Mouse (Mus musculus) spleen, adult 2 months (tissue): ENCODE data around the gene Lyrm2. TPM values are rescaled to one million over a fixed set of nuclear protein-coding genes. Genes with fewer than 3 reads are reported as not detected.

Experiments used
- DNase-seq, 2 experiments: peaks; one replicate each; pipeline versions ENCODE4 v3.0.0 to v3.0.0-alpha.2; 2012 to 2021; ENCODE audit warnings: low spot score in 2 of 2, low read depth in 1 of 2
- H3K27ac ChIP-seq: fragments of 200-500 bp; 2 replicates; pipeline ENCODE4 v1.5.1; 2012; ENCODE audit warnings: low read length, inconsistent platforms; ENCODE audit not compliant: insufficient read depth
- H3K27me3 ChIP-seq: fragments of 200-500 bp; 2 replicates; pipeline ENCODE4 v1.6.1; 2012; ENCODE audit warnings: mild to moderate bottlenecking, moderate library complexity, low read length, inconsistent platforms; ENCODE audit not compliant: control insufficient read depth, insufficient read depth
- H3K36me3 ChIP-seq: fragments of 200-500 bp; 2 replicates; pipeline ENCODE4 v1.6.1; 2012; ENCODE audit warnings: mild to moderate bottlenecking, low read length, inconsistent platforms; ENCODE audit not compliant: control insufficient read depth, insufficient read depth
- H3K4me1 ChIP-seq: fragments of 200-500 bp; 2 replicates; pipeline ENCODE4 v1.6.1; 2011; ENCODE audit warnings: inconsistent platforms; ENCODE audit not compliant: control insufficient read depth, insufficient read depth, insufficient read length
- H3K4me3 ChIP-seq: fragments of 200-500 bp; 2 replicates; pipeline ENCODE4 v1.5.1; 2011; ENCODE audit warnings: mild to moderate bottlenecking, inconsistent platforms; ENCODE audit not compliant: insufficient read depth, insufficient read length; ENCODE audit errors: extremely low read depth
- CTCF ChIP-seq: fragments of 200-500 bp; IDR thresholded peaks from 2 replicates; pipeline ENCODE4 v1.5.1; 2011; ENCODE audit warnings: mild to moderate bottlenecking, inconsistent platforms; ENCODE audit not compliant: insufficient read depth, insufficient read length, insufficient replicate concordance; ENCODE audit errors: extremely low read depth
- POLR2A ChIP-seq: fragments of 200-500 bp; IDR thresholded peaks from 2 replicates; pipeline ENCODE4 v1.6.1; 2011; ENCODE audit warnings: low read depth, low read length, inconsistent platforms
- WGBS: fragments of 180-500 bp; shearing (Covaris S2); methylation state at CpG from one replicate; pipeline ENCODE4 v1.1.7; 2018; 5-methylcytosine and 5-hydroxymethylcytosine counted together
- polyA plus RNA-seq: library from polyadenylated mRNA; depleted of rRNA; stranded (reverse); fragments of >200 nt; gene quantifications from 2 replicates; pipeline ENCODE4 v1.2.3, GENCODE M21; 2012; rRNA removed

Lyrm2 gene
- polyA plus RNA-seq, 1 experiment: 4.3 TPM

DNA sequence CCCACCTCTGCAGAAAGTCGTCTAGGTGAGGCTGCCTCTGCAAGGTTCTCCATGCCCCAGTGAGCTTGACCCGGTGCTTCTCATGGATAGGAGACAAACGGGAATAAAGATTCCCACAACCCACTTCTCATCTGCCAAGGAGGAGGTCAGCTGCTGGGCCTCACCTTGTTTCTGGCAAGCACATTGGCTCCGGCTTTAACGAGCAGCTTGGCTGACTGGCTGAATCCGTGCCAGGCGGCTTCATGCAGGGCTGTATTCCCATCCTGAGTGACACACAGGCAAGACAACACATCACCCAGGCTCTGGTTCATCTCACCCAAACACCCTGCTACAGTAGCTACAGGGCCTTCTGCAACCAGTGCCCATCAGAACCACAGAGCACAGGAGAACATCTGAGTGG, 26.9 kb downstream of the Lyrm2 start:
- Histone ChIP-seq H3K27ac (no peak overlapping the region), H3K27me3 (no peaks in the 10 kb centered on the region), H3K4me3 (no peak overlapping the region), H3K4me1 (no peaks in the 10 kb centered on the region), H3K36me3 (no peaks in the 10 kb centered on the region)
- WGBS: 91% methylated on average over 7 of the region's 7 CpGs
- no peak for DNase-seq
- TF ChIP-seq POLR2A (no peak), CTCF (no peak)

DNA sequence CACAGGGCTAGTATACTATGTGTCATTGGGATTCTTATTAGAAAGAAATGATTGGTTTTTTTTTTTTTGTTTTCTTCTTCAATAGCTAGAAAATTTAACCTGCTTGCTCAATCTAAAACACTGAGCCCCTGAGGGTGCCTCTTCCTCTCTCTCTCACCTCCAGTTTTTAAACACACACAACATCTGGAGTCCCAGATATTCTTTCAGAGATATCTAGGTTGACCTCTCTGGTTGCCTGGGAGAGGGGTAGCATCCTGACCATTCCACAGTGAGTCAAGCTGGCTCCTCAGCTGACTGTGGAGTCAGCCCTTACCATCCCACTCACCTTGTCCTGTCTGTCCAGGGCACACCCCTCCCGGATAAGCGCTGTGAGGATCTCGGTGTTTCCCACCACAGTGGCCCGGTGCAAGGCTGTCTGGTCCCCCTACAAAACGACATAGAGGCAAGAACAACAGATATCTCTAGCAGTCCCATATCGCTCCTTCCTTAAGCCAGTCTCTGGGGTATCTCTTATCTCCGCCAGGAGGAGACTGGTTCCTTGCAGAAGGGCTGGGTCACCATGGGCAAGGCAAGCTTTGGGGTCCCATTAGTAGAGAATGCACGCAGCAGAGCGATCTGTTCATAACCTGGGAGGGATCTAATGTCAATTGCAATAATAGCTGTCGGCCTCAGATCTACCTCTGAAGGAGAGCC, 28.5 kb downstream of the Lyrm2 start:
- Histone ChIP-seq H3K27ac (no peak overlapping the region), H3K36me3 (no peaks in the 10 kb centered on the region), H3K27me3 (no peaks in the 10 kb centered on the region), H3K4me1 (no peaks in the 10 kb centered on the region), H3K4me3 (no peak overlapping the region)
- DNase-seq: no peak
- 88% methylated on average over 10 of the region's 10 CpGs for WGBS
- TF ChIP-seq CTCF (no peak), POLR2A (no peak)

DNA sequence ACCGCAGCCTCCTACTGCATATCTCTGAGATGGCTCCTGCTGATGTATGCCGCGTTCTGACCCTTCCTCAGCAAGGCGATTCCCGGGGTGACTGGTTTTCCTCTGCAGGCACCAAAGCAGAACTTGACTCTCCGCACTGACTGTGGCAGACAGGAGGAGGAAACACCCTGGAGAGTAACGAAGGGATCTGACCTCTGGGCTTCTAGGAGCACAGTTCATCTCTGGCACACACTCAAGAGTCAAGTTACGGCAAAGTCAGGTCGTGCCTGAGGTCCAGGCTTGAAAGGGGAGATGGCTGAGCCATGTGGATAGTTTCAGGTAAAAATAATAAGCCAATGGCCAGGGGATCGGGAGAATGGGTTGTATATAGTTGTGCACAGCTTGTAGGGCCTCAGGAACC, 29.3 kb downstream of the Lyrm2 start:
- no peak for TF ChIP-seq POLR2A
- TF ChIP-seq CTCF: no peak
- DNase-seq: no peak
- no peaks in the 10 kb centered on the region for H3K36me3 ChIP-seq
- 81% methylated on average over 10 of the region's 10 CpGs for WGBS
- H3K27ac ChIP-seq: no peak overlapping the region
- no peak overlapping the region for H3K4me3 ChIP-seq
- H3K27me3 ChIP-seq: no peaks in the 10 kb centered on the region
- no peaks in the 10 kb centered on the region for H3K4me1 ChIP-seq

DNA sequence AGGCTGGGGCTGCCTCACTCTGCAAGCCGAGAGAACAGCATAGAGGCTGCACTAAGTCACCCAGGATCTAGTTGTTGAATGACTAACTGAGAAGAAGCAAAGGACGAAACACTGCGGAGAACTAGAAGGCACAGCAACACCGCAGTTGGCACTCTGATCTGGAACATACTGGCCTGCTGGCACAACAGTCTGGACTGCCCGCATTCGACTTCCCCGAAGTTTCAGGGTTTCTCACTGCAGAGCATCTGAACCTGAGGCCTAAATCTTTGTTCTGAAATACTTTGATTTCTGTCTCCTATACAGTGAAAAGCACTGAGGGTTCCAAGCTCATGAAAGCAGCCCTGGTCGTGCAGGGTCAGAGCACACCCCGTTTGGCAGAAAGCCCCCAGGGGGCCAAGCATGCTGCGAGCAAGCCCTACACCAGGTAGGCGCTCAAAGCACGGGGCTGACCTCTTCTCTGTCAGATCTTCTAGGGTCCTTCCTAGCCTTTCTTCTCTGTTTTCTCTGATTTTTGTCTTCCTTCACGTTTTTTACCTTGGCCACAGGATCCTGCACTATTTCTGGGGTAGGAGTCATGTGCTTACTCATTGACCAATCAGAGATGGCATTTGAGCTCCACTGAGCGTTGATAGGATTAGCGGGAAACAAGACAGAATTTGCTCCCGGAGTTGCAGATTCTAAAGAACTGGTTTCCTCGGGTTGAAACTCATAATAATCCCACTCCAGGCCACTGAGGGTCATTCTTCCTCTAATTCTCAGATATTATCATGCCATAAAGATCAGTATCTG, 33.6 kb downstream of the Lyrm2 start:
- Histone ChIP-seq H3K27ac (no peak overlapping the region), H3K4me3 (no peak overlapping the region), H3K27me3 (no peaks in the 10 kb centered on the region), H3K4me1 (no peaks in the 10 kb centered on the region), H3K36me3 (no peaks in the 10 kb centered on the region)
- DNase-seq: no peak
- TF ChIP-seq CTCF: no peak
- no peak for TF ChIP-seq POLR2A
- 72% methylated on average over 17 of the region's 17 CpGs for whole genome bisulfite sequencing

DNA sequence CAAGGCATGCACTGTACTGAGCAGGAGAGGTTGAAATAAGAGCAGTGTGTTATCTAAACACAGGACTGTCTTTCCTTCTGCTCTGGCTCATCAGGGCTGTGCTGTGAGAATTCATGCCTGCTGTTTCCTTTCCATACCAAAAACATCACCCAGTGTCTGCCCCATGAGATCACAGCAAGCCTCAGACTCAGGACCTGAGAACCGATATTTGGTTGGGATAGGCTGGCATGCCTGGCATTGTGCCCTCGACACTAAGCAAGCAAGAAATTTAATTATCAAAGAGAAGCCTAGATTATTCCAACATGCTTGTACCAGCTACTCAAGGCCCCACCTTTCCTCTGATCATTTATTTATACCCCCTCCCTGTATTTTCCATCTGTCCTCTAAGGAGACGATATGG, 34.5 kb downstream of the Lyrm2 start:
- no peak overlapping the region for H3K27ac ChIP-seq
- 92% methylated on average over 3 of the region's 3 CpGs for WGBS
- no peak overlapping the region for H3K4me3 ChIP-seq
- H3K27me3 ChIP-seq: no peaks in the 10 kb centered on the region
- DNase-seq: no peak
- TF ChIP-seq POLR2A: no peak
- TF ChIP-seq CTCF: no peak
- H3K36me3 ChIP-seq: no peaks in the 10 kb centered on the region
- H3K4me1 ChIP-seq: no peaks in the 10 kb centered on the region

DNA sequence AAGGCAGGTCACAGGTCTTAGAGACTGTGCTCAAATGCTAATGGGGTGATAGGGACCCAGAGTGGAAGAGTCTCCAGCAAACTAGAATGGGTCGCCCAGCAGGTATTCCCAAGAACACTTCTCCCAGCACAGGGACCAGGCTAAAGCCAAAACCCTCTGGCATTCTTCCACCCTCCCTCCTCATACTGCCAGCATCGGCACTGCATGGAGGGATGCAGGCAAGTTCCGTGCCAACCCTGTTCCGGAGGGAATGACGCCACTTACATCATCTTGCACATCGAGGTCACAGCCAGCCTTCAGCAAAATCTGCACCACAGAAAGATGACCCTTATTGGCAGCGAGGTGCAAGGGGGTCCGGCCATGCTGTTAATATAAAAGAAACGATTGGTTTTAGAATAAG, 36.0 kb downstream of the Lyrm2 start:
- Histone ChIP-seq H3K27ac (no peak overlapping the region), H3K4me1 (no peaks in the 10 kb centered on the region), H3K36me3 (no peaks in the 10 kb centered on the region), H3K27me3 (no peaks in the 10 kb centered on the region), H3K4me3 (no peak overlapping the region)
- TF ChIP-seq POLR2A: no peak
- no peak for TF ChIP-seq CTCF
- no peak for DNase-seq
- WGBS: 95% methylated on average over 9 of the region's 9 CpGs

DNA sequence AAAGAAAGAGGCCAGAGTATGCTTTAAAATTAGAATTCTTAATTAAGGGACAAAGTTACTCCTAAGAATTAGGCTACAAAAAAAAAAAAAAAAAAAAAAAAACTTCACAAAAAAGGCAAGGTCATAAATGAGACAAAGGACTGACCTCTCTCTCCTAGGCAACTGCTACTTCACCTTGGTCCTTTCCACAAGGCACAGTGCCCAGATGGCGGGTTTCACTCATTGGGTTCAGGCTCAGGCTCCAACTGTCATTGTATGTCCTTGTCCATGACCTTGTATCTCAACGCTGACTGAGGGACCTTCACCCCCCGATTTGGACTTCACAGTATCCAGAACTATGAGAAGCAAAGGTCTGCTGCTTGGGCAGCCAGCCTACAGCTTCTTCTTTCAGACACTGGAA, 38.3 kb downstream of the Lyrm2 start:
- Histone ChIP-seq H3K27ac (no peak overlapping the region), H3K4me1 (no peaks in the 10 kb centered on the region), H3K4me3 (no peak overlapping the region), H3K36me3 (no peaks in the 10 kb centered on the region), H3K27me3 (no peaks in the 10 kb centered on the region)
- 86% methylated on average over 3 of the region's 3 CpGs for WGBS
- DNase-seq: no peak
- TF ChIP-seq POLR2A (no peak), CTCF (no peak)

Other genes starting within 250 kb of the Lyrm2 start
- gene Gja10, start 197.5 kb upstream of the Lyrm2 start, polyA plus RNA-seq: 0.05 and 0.06 TPM in 2 replicates
- gene Casp8ap2, start 184.8 kb upstream of the Lyrm2 start, polyA plus RNA-seq: 1.7 and 2.2 TPM in 2 replicates
- gene Mdn1, start 143.1 kb upstream of the Lyrm2 start, polyA plus RNA-seq: 8.9 and 13.6 TPM in 2 replicates
- 0.21 and 0.32 TPM in 2 replicates for gene Ankrd6, start 150.6 kb downstream of the Lyrm2 start, polyA plus RNA-seq
- 1.0 and 1.3 TPM in 2 replicates for gene Rragd, start 182.8 kb downstream of the Lyrm2 start, polyA plus RNA-seq
- 15.0 and 16.3 TPM in 2 replicates for gene Ube2j1, start 231.2 kb downstream of the Lyrm2 start, polyA plus RNA-seq